ENCODE assay signal across 23 mouse cellular contexts in the genomic region with DNA sequence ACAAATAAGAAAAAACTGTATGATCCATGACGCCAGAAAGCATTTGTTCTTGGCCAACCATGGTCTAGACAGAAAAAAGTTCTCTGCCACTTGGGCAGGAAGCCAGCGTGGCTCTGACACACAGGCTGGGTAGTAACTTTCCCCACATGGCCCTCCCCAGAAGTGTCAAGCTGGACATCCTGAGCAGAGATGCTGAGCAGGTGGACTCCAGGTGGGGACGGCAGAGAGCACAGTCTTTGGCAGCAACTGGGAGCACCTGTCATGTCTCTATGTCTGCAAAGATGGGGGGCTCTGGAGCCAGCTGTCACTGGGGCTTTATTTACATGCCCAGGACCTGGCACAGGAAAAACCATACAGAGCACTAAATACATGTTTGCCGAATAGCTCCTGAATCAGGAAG. TPM values are rescaled to one million over a fixed set of nuclear protein-coding genes. Genes with fewer than 3 reads are reported as not detected.
A peak's percentile ranks its signal among the peaks of the same experiment; 100 is the strongest.
DNase-seq lines count a peak whose midpoint lies in the region; ATAC-seq and TF ChIP-seq lines count a peak whose summit lies in the region.
"Had no signal": no experiment of that assay in that cellular context is flagged by ENCODE, and none has a peak within 500 bp of the region (broad histone marks: within the 10 kb centered on the region; RNA-seq: fewer than 3 reads in every experiment).

No protein-coding gene starts in this region.

- no peak overlapping the region for H3K9ac ChIP-seq in heart, adult 2 months (ENCODE audit: low read depth, low read length)
- no peak overlapping the region for H3K9ac ChIP-seq in liver, adult 2 months (ENCODE audit: low read depth, low read length)
- H3K9ac ChIP-seq in liver, embryonic 12.5 days: no peak overlapping the region
- H3K9ac ChIP-seq: embryonic facial prominence, embryonic 13.5 days; embryonic facial prominence, embryonic 15.5 days; forebrain, embryonic 12.5 days had no signal

- H3K4me2 ChIP-seq in liver, embryonic 12.5 days: no peak overlapping the region
- H3K4me2 ChIP-seq: embryonic facial prominence, embryonic 13.5 days; embryonic facial prominence, embryonic 15.5 days; forebrain, embryonic 12.5 days had no signal

- WGBS in heart, embryonic 10.5 days: 79% methylated on average over 4 of the region's 4 CpGs
- WGBS in heart, adult 2 months: 77% methylated on average over 4 of the region's 4 CpGs
- 72% methylated on average over 4 of the region's 4 CpGs for WGBS in liver, adult 2 months
- 69% methylated on average over 4 of the region's 4 CpGs for WGBS in liver, embryonic 12.5 days (ENCODE audit: insufficient replicate concordance)

- no peak for TF ChIP-seq POLR2A in heart, adult 2 months (IDR thresholded peaks at IDR 0.05; ENCODE audit: insufficient read depth, low read depth, low read length)
- no peak for TF ChIP-seq POLR2A in liver, adult 2 months (IDR thresholded peaks at IDR 0.05; ENCODE audit: extremely low read depth, insufficient read depth, low read length)

- no peaks in the 10 kb centered on the region for H3K9me3 ChIP-seq in heart, embryonic 10.5 days
- H3K9me3 ChIP-seq in liver, embryonic 12.5 days (replicated peaks): no peaks in the 10 kb centered on the region
- H3K9me3 ChIP-seq: embryonic facial prominence, embryonic 13.5 days; embryonic facial prominence, embryonic 15.5 days; forebrain, embryonic 10.5 days; forebrain, embryonic 12.5 days had no signal

- H3K27ac ChIP-seq in heart, embryonic 10.5 days: no peak overlapping the region
- no peak overlapping the region for H3K27ac ChIP-seq in heart, adult 2 months
- peak overlapping the region; percentile 16; the same call in 1 of the 2 replicates for H3K27ac ChIP-seq in liver, adult 2 months (replicated peaks; ENCODE audit: insufficient read depth, low read depth, low read length)
- H3K27ac ChIP-seq in liver, embryonic 12.5 days: no peak overlapping the region
- H3K27ac ChIP-seq: embryonic facial prominence, embryonic 13.5 days; embryonic facial prominence, embryonic 15.5 days; forebrain, embryonic 10.5 days; forebrain, embryonic 12.5 days had no signal

- no peak overlapping the region for H3K4me3 ChIP-seq in heart, embryonic 10.5 days
- H3K4me3 ChIP-seq in heart, adult 2 months: no peak overlapping the region
- no peak overlapping the region for H3K4me3 ChIP-seq in liver, adult 2 months (ENCODE audit: insufficient read depth, low read depth, low read length)
- H3K4me3 ChIP-seq in liver, embryonic 12.5 days: no peak overlapping the region
- H3K4me3 ChIP-seq: embryonic facial prominence, embryonic 13.5 days; embryonic facial prominence, embryonic 15.5 days; erythroblast, embryonic 14.5 days; forebrain, embryonic 10.5 days; forebrain, embryonic 12.5 days had no signal

- no peaks in the 10 kb centered on the region for H3K79me2 ChIP-seq in heart, adult 2 months (replicated peaks; ENCODE audit: control insufficient read depth, insufficient read depth, low read length)
- no peaks in the 10 kb centered on the region for H3K79me2 ChIP-seq in liver, adult 2 months (ENCODE audit: control insufficient read depth, insufficient read depth, low read length)

- no peaks in the 10 kb centered on the region for H3K36me3 ChIP-seq in heart, embryonic 10.5 days
- H3K36me3 ChIP-seq in heart, adult 2 months (ENCODE audit: control insufficient read depth, insufficient read depth, low read length): no peaks in the 10 kb centered on the region
- H3K36me3 ChIP-seq in liver, adult 2 months (ENCODE audit: control insufficient read depth, insufficient read depth, low read length): peaks cover 20% of the 10 kb centered on the region
- no peaks in the 10 kb centered on the region for H3K36me3 ChIP-seq in liver, embryonic 12.5 days
- H3K36me3 ChIP-seq: embryonic facial prominence, embryonic 13.5 days; embryonic facial prominence, embryonic 15.5 days; forebrain, embryonic 10.5 days; forebrain, embryonic 12.5 days had no signal

- peaks cover 12% of the 10 kb centered on the region; the same call in 1 of the 2 replicates for H3K27me3 ChIP-seq in heart, embryonic 10.5 days (ENCODE audit: insufficient read depth, poor library complexity, severe bottlenecking)
- no peaks in the 10 kb centered on the region for H3K27me3 ChIP-seq in heart, adult 2 months (ENCODE audit: control insufficient read depth, insufficient read depth, low read length)
- H3K27me3 ChIP-seq in liver, adult 2 months (ENCODE audit: control insufficient read depth, insufficient read depth, low read length): no peaks in the 10 kb centered on the region
- H3K27me3 ChIP-seq in liver, embryonic 12.5 days (replicated peaks): peaks cover 10% of the 10 kb centered on the region; the same call in 1 of the 2 replicates
- H3K27me3 ChIP-seq: embryonic facial prominence, embryonic 13.5 days; embryonic facial prominence, embryonic 15.5 days had no signal

- TF ChIP-seq EP300 in heart, adult 2 months (IDR thresholded peaks at IDR 0.05; ENCODE audit: insufficient read depth, low read depth, low read length): no peak

- H3K4me1 ChIP-seq in heart, embryonic 10.5 days: no peaks in the 10 kb centered on the region
- no peaks in the 10 kb centered on the region for H3K4me1 ChIP-seq in heart, adult 2 months (ENCODE audit: control insufficient read depth, insufficient read depth, low read length)
- peaks cover 27% of the 10 kb centered on the region for H3K4me1 ChIP-seq in liver, adult 2 months (ENCODE audit: control insufficient read depth, insufficient read depth, low read length)
- H3K4me1 ChIP-seq in liver, embryonic 12.5 days: no peaks in the 10 kb centered on the region
- H3K4me1 ChIP-seq: embryonic facial prominence, embryonic 13.5 days; embryonic facial prominence, embryonic 15.5 days had no signal

- no peak for TF ChIP-seq CTCF in heart, adult 2 months (IDR thresholded peaks at IDR 0.05)
- no peak for TF ChIP-seq CTCF in liver, adult 2 months (IDR thresholded peaks at IDR 0.05; ENCODE audit: low read depth, low read length)

- intact Hi-C loops in heart, adult 2 months (cut with DNase I): no loop called here

- no peak for ATAC-seq in liver, embryonic 12.5 days
- ATAC-seq: forebrain, embryonic 14.5 days; forebrain, embryonic 16.5 days had no signal

- DNase-seq in cerebellum, postnatal 14 days: peak; percentile 28 to 29
- DNase-seq in cerebellum, adult 9-11 months: no peak
- peak; percentile 43 for DNase-seq in heart, embryonic 10.5 days (ENCODE audit: low spot score)
- no peak for DNase-seq in heart, adult 2 months
- no peak for DNase-seq in liver, adult 2 months (ENCODE audit: extremely low read depth, low read depth, low spot score)
- DNase-seq: adrenal gland, adult 2 months; adrenal gland, postnatal 10 days; adrenal gland, postnatal 25 days; cerebellum, adult 11 months; cerebellum, adult 18-20 months; cerebellum, adult 8-10 months; embryo, embryonic 11 days had no signal

RNA-seq across cellular contexts. Expression of a gene that starts 14.3 kb away (rescaled TPM):
- 2.1 and 2.5 TPM in 2 replicates for polyA plus RNA-seq in heart, embryonic 10.5 days (2016; fragmentation: Nextera tagmentation; extraction: Ambion mirVana)
- 1 to 10 TPM; 4.1 to 4.3 TPM for total RNA-seq in heart, adult 2 months (2021)
- polyA plus RNA-seq in heart, adult 2 months (2012; rRNA removed): 3.3 and 3.4 TPM in 2 replicates
- 306 and 460 TPM in 2 replicates for total RNA-seq in liver, adult 2 months (2014; rRNA removed)
- polyA plus RNA-seq in liver, adult 2 months (2012; rRNA removed): 45.7 and 126 TPM in 2 replicates
- 0.43 and 0.59 TPM in 2 replicates for polyA plus RNA-seq in liver, embryonic 12.5 days (2016; fragmentation: Nextera tagmentation; extraction: Ambion mirVana)
- total RNA-seq: common myeloid progenitor, adult 5-6 weeks; MEL had no signal
- polyA plus RNA-seq: C2C12; erythroblast, embryonic 14.5 days had no signal

Comparison
In these comparisons a context has a peak if more than half of its experiments do, and no peak if none do; other contexts are left out.
1. DNase-seq: peak in cerebellum, postnatal 14 days (2 of 2) and heart, embryonic 10.5 days (single experiment); none in cerebellum, adult 9-11 months (single experiment), heart, adult 2 months (0 of 2) and liver, adult 2 months (single experiment).
2. RNA of a gene that starts 14.3 kb away (polyA plus RNA-seq): 45.7 to 126 TPM in liver, adult 2 months; 3.3 to 3.4 TPM in heart, adult 2 months, 2.1 to 2.5 TPM in heart, embryonic 10.5 days and 0.43 to 0.59 TPM in liver, embryonic 12.5 days; every median in the first group is over 10 times any median in the second.